Mouse (Mus musculus): ENCODE measurements around the gene Scaf11.

DNA sequence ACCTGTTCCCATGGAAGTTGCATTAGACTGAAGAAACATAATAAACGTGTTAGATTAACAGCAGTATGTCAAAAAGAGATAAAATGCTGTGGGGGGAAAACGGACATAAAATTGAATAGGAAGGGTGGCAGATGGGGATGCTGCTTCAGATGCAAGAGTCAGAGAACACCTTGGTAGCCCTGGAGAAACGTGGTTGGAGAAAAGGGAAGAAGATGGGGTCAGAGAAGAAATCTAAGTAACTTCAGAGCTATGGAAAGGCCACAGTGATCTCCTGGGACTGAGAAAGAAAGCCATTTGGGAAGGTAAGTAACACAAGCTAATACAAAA lies 3.3 kb downstream of the Scaf11 start:
- TF ChIP-seq CTCF (IDR thresholded peaks at IDR 0.05; ENCODE audit: low read depth, low read length) (no peak), POLR2A (IDR thresholded peaks at IDR 0.05; ENCODE audit: insufficient read depth, low read length) (no peak), EP300 (IDR thresholded peaks at IDR 0.05; ENCODE audit: insufficient read depth, low read depth, low read length) (no peak)

Data from ES-Bruce4 (cell line).